Mouse (Mus musculus) Patski (cell line): Measurements from ENCODE around the gene Naa38. TPM values are rescaled to one million over a fixed set of nuclear protein-coding genes. Genes with fewer than 3 reads are reported as not detected.

Experiments used
- ATAC-seq: fragments of 100-300 bp; one replicate; pipeline ENCODE4 v1.8.0; 2021
- CTCF ChIA-PET: fragments of 350-600 bp; sonication (Branson Sonifier 250); formaldehyde crosslinking; loops from one replicate; lab custom pipeline; 2022; ENCODE audit warnings: inconsistent platforms; lab: Charles Lee
- POLR2A ChIA-PET: fragments of 350-600 bp; sonication (Branson Sonifier 250); formaldehyde crosslinking; loops from one replicate; lab custom pipeline; 2022; ENCODE audit warnings: antibody characterized with exemption, inconsistent platforms; lab: Charles Lee
- DNase-seq: peaks from one replicate; pipeline ENCODE4 v3.0.0-alpha.2; 2011; ENCODE audit warnings: low read depth, low spot score
- H3K27me3 ChIP-seq: fragments of 371-371 bp; one replicate; pipeline ENCODE4 v1.5.1; 2021
- CTCF ChIP-seq: fragments of 100-300 bp; IDR thresholded peaks from one replicate; pipeline ENCODE4 v1.5.1; 2021
- in situ Hi-C: fragments of 300-500 bp; cut with MboI; formaldehyde crosslinking; loops from 3 replicates; pipeline ENCODE4 v1.11.1; 2018; ENCODE audit warnings: low pct_unique_long_range_greater_than_20kb, mixed read lengths
- polyA plus RNA-seq: library from polyadenylated mRNA; unstranded; gene quantifications from one replicate; pipeline ENCODE4 v1.2.3, GENCODE M21; 2021

The Naa38 gene
- polyA plus RNA-seq, 1 experiment from 2014 or later: 128 TPM

DNA sequence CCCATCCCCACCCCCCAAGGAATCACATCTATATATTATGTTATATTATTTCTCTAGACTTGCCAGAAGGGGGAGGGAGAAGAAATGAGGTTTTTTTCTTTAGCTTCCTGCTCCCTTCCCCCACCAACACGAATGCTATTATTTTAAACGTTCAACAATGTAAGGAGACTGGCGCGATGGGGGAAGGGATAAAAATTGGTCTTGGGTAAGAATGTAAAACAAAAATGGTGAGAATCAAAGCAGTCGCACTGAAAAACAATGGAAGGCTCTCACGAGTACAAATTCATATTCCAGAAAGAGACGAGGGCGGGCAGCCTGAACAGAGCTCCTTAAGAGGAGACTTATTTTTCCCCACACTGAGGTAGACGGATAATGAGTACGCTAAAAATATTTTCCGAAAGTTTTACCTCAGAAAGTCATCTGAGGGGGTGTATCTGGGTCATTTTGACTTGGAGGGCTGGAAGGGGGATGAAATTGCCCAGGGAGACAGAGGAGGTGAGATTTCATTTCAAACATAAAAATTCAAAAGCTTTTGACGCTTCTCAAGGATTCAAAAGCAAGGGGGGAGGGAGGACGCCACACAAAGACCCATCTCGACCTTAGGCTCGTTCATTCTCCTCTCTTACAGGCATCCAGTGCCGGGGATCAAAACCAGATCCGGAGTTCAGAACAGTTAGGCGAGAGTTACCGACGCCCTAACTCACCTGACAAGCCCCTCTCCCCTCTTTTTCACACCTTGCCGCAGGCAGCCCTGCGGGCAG is 28.3 kb upstream of the Naa38 start:
- H3K27me3 ChIP-seq: no peaks in the 10 kb centered on the region
- no peak for ATAC-seq
- in situ Hi-C loops: no loop called here
- CTCF ChIA-PET: interaction anchor here (1.1 kb wide), 1 partner anchor 43 kb away, joined by 3 read pairs; the partner anchor contains the start of genes Cntrob and Trappc1
- POLR2A ChIA-PET: interaction anchor here (0.8 to 1.7 kb wide), 3 partner anchors 12 to 112 kb away, joined by 4 to 6 read pairs (median 6); partner anchors contain the start of gene Kcnab3
- TF ChIP-seq CTCF: no peak
- DNase-seq: no peak

DNA sequence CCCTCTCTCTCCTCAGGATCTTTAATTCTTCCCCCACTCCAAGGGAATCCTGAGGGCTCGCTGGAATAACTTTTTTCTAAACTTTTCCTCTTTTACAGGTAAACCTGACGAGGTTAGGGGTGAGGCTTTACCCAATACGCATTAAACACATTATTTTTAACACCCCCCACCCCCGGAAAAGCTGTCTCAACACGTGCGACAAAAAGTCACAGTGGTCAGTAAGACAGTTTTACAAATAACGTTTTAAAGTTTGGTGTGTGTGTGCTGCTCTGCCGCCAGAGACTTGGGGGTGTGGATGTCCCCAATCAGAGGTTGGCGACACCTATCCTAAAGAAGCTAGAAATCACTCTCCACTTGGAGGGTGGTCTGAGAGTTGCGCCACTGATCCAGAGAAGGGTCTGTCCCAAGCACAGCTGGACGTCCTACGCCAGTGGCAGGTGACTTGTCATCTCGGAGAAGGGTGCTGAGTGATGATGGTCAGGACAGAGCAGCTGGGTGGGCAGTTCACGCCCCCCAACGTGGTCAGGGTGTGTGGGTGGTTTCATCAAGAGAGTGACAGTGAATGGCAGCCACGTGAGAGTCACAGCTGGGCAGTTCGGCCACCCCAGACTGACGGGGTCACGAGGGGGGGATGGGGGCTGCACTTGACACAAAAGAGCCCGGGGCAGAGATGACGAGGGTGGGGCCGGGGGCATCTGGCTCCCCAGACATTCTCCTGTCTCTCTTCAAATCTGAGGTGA is 27.5 kb upstream of the Naa38 start:
- no peak for TF ChIP-seq CTCF
- ATAC-seq (no peak), DNase-seq (no peak)
- ChIA-PET POLR2A (interaction anchor here (0.7 to 1.7 kb wide), 7 partner anchors 11 to 113 kb away, joined by 3 to 6 read pairs (median 4); partner anchors contain the start of gene Kcnab3), CTCF (interaction anchor here (1.1 kb wide), 1 partner anchor 44 kb away, joined by 3 read pairs; the partner anchor contains the start of genes Cntrob and Trappc1)
- H3K27me3 ChIP-seq: no peaks in the 10 kb centered on the region
- in situ Hi-C loops: no loop called here

GRCm38 (mm10) chr11:69368356-69369214 is 26.7 kb upstream of the Naa38 start:
- ATAC-seq (no peak), DNase-seq (no peak)
- ChIA-PET CTCF (interaction anchor here (0.9 to 1.3 kb wide), 3 partner anchors 11 to 45 kb away, joined by 3 read pairs; partner anchors contain the start of genes Cntrob and Trappc1), POLR2A (interaction anchor here (0.7 to 1.7 kb wide), 7 partner anchors 27 to 114 kb away, joined by 3 to 6 read pairs (median 4); partner anchors contain the start of gene Kcnab3)
- in situ Hi-C loops: no loop called here
- no peaks in the 10 kb centered on the region for H3K27me3 ChIP-seq
- no peak for TF ChIP-seq CTCF

GRCm38 (mm10) chr11:69369215-69369989 is 25.9 kb upstream of the Naa38 start, which contains the start of gene Chd3:
Gene Chd3 (minus strand): TSS chr11:69369406.
- ChIA-PET CTCF (interaction anchor here (0.9 to 1.3 kb wide), 3 partner anchors 10 to 100 kb away, joined by 3 read pairs; no protein-coding TSS in a partner anchor), POLR2A (interaction anchor here (0.6 to 1.1 kb wide), 6 partner anchors 13 to 269 kb away, joined by 3 to 5 read pairs (median 3); no protein-coding TSS in a partner anchor)
- ATAC-seq (no peak), DNase-seq (no peak)
- no peaks in the 10 kb centered on the region for H3K27me3 ChIP-seq
- TF ChIP-seq CTCF: no peak
- in situ Hi-C loops: no loop called here

DNA sequence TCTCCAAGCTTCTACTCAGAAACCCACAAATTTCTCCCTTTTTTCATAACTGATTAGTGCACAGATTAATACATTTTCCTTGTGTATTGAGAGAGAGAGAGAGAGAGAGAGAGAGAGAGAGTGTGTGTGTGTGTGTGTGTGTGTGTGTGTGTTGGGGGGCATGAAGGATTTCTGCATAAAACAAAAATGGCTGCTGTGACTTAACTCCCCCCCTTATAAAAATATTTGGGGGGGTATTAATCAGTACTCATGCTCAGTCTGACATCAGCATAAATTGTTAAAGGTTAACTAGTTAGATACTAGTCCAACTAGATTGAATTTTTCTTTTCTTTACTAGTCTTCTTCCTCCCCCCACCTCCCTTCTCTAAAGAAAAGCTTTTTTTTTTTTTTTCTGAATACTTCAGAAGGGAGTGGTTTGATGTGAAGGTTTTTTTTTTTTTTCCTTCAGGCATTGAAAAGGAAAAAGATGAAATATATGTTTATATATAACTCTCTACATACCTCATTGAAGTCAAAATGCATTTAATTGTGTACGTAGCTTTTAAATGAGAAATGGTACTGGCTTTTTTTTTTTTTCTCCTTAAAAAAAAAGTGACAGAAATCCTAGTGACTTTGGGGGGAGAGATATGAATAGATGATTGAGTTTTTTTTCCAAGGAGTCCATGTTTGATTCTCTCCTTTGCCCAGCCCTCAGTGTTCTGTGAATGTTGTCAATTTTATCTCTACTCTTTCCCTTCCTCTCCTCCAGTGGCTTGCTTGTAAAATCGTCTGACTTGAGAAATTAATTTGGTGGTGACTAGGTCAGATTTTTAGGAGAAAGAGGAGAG is 25.1 kb upstream of the Naa38 start:
- in situ Hi-C loops: no loop called here

GRCm38 (mm10) chr11:69370817-69371215 is 24.5 kb upstream of the Naa38 start:
- ATAC-seq (no peak), DNase-seq (no peak)
- in situ Hi-C loops: no loop called here
- CTCF ChIA-PET: interaction anchor here (1.1 to 1.3 kb wide), 2 partner anchors 9 to 101 kb away, joined by 3 read pairs; no protein-coding TSS in a partner anchor
- POLR2A ChIA-PET: interaction anchor here (0.6 to 1.1 kb wide), 4 partner anchors 9 to 1299 kb away, joined by 3 to 5 read pairs (median 3); no protein-coding TSS in a partner anchor
- no peaks in the 10 kb centered on the region for H3K27me3 ChIP-seq
- no peak for TF ChIP-seq CTCF

More for the DNA sequence above, 25.1 kb upstream of the Naa38 start:
- no peak for ATAC-seq
- no peaks in the 10 kb centered on the region for H3K27me3 ChIP-seq
- POLR2A ChIA-PET: interaction anchor here (0.6 to 1.1 kb wide), 9 partner anchors 9 to 1299 kb away, joined by 3 to 5 read pairs (median 3); no protein-coding TSS in a partner anchor
- DNase-seq: no peak
- CTCF ChIA-PET: interaction anchor here (0.9 to 1.3 kb wide), 4 partner anchors 9 to 100 kb away, joined by 3 read pairs; no protein-coding TSS in a partner anchor
- no peak for TF ChIP-seq CTCF

DNA sequence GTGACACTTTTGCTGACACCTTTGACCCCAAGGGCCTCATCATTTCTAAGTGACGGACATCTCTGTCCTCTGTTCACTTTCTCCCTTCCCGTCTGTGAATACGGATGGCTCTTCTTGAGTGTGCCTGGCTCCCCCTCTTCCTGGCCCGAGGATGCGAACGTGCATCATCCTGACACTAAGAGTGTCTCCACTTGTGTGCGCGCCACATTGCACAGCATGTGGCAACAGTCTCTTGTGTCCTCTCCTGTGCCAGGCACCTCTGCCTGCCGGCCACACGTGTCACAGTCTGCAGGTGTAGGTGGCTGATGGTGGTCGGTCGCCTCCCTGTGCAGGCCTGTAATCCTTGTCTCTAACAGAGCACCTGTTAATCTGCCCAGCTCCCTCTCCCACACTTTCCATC is 23.7 kb upstream of the Naa38 start:
- in situ Hi-C loops: no loop called here
- ChIA-PET CTCF (interaction anchor here (1.4 kb wide), 1 partner anchor 11 kb away, joined by 3 read pairs; no protein-coding TSS in a partner anchor), POLR2A (no interaction called here)
- no peaks in the 10 kb centered on the region for H3K27me3 ChIP-seq
- no peak for TF ChIP-seq CTCF
- DNase-seq (no peak), ATAC-seq (no peak)
